Mouse (Mus musculus) adrenal gland, postnatal 36 days (tissue): ENCODE measurements around the gene Atp6v1f. TPM values are rescaled to one million over a fixed set of nuclear protein-coding genes. Genes with fewer than 3 reads are reported as not detected.
A peak's percentile ranks its signal among the peaks of the same experiment; 100 is the strongest.

ENCODE experiments used
- DNase-seq, 2 experiments: peaks; one replicate each; pipeline ENCODE4 v3.0.0; 2021; ENCODE audit warnings: mixed read lengths in 1 of 2
- long read RNA-seq, 2 experiments: library from polyadenylated mRNA; stranded (forward); transcript quantifications; one replicate each; pipeline ENCODE4 v2.0.0; 2021; ENCODE audit warnings: borderline sequencing depth in 2 of 2
- total RNA-seq, 2 experiments: library from RNA; stranded (reverse); gene quantifications; 2 replicates each; pipeline ENCODE4 v1.2.3; 2021

The Atp6v1f gene
- total RNA-seq = 100 to 1,000 TPM; 205 to 224 TPM
- long read RNA-seq, experiment 1, transcript Atp6v1f-201 (2 exons, 703 nt) = major isoform, 243 of 246 reads
- long read RNA-seq, experiment 1, partial matches to known transcripts = 2 of 246 reads
- long read RNA-seq, experiment 1, other reads (novel, unspliced or antisense) = 1 of 246 reads
- long read RNA-seq, experiment 2, transcript Atp6v1f-201 (2 exons, 703 nt) = major isoform, 101 of 105 reads
- long read RNA-seq, experiment 2, partial matches to known transcripts = 3 of 105 reads
- long read RNA-seq, experiment 2, other reads (novel, unspliced or antisense) = 1 of 105 reads

DNA sequence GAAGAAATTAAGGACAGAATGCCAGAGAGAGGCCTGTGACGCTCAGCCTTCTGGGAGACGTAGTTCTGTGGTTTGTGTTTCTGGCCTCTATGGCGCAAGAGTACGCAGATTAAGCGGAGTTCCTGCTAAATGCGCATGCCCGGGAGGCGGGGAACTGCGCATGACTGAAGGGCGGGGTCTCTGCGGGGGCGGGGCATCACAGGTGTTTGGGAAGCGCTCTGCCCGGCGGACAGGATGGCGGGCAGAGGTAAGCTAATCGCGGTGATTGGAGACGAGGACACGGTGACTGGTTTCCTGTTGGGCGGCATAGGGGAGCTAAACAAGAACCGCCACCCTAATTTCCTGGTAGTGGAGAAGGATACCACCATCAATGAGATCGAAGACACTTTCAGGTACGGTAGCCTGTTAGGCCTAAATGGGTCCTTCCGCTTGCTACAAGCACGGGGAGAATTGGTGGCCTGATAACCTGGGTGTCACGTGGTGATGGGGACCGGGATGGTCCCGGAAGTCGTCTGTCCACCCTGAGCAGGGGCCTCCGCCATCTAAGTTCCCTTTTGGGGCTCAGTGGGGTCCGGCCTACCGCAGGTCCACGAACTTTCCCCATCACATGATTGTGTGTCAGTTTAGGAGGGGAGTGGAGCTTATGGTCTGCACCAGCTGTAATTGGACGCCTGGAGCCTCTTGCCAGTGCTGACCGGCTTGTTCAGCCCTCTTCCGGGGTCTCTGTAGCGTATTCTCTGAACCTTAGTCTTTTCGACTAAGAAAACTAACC lies at the start of gene Atp6v1f:
Gene Atp6v1f, plus strand, starts transcription at position 136 of the 772 bp plus-strand sequence.
- peak; percentile 92 to 94 for DNase-seq

DNA sequence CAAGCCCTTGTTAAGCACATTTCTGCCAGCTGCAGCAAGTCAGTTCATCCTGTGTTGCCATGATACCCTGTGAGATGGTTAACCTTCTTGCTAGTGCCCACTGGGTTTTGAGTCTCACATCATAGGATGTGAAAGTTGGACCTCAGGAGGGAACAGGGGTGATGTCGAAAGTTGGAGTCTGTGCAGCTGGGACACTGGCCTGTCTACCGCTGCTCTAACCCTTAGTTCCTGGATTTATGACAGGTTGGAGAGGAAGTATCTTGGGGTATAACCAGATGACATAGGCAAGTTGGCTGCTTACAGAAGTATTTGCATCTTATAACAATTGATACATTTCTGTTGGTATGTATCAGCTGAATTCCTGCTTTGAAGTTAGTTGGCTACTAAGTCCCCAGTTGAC lies 46.9 kb upstream of the Atp6v1f start:
- no peak for DNase-seq

DNA sequence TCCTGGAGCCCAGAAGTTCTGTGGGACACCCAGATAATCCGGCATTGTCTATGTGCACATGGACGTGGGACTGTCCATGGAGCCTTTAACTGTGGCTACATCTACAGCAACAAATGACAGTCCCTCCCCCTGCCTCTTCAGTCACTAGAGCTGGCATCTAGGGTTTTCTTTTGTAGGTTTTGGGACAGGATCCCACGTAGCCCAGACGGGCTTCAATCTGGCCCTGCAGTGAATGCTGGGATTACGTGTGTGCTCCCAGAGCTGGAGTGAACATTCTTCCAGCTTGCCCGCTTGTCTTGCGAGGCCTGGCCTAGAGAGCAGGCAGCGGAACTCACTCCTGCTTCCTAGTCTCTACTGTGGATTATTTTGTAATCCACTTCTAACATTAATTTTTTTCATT lies 42.4 kb upstream of the Atp6v1f start:
- DNase-seq = no peak

DNA sequence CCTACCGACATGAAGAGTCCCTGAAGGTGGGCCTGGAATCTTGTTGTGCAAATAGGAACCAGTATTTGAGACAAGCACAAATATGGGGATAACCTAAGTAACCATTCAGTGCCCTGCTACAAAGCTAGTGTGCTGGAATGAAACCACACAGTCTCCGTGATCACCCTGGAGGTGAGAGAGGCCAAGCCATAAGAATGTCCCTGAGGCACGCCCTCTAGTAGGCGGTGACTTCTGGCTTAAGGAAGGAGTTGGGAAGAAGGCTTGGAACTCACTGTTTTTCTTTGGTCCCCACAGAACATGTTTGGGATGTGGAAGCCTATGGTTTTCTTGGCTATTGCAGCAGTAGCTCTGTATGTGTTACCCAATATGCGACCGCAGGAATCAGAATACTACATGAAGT lies 41.2 kb upstream of the Atp6v1f start:
- DNase-seq = no peak

DNA sequence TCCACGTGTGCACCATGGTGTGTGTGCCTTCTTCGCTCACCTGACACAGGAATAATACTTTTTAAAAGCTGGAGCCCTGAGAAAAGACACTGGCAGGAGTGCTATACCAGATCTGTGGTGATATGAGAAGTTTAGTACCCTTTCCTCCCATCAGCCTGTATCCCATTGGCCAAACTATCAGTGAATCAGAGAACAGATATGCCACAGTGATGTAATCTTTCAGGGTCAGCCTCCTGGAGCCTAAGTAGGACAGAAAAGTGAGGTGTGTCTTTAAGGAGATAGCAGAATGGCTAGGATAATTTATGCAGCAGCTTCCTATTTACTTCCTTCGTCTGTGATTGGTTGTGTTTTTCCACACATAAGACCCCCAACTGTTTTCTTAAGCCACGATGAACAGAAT lies 39.3 kb upstream of the Atp6v1f start:
- peak in 1 of 2 experiments; percentile 20 for DNase-seq

DNA sequence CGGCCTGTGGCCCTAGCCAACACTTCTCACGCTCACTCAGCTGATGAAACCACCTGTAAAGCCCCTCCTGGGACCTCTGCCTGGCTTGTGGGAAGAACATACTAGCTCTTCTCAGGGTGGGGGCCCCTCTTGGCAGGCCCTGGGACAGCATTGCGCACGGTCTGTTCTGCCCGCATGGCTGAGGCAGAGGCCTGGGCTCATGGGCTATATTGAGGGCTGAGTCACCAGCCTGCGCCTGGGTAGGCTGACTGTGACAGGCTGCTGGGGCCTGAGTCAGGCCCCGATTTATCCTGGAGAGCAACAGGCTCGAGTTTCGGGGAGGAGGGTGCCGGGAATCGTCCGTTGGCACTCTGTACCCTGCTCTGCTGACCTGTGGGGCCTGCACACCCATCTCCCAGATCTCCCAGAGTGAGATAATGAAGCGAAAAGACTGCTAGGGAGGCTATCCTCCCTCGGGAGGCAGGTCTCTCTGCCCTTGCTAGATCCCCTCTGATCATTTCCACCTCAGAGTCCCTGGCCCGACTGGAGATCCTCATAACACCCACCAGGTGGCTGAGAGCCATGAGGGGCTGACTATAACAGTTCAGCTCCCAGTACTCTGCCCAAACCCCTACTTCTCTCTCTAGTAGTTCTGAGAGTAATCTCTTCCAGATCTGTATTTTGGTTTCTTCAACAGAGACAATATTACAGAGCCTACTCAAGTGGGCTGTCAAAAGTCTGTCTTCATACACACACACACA lies 36.7 kb upstream of the Atp6v1f start:
- no peak for DNase-seq

DNA sequence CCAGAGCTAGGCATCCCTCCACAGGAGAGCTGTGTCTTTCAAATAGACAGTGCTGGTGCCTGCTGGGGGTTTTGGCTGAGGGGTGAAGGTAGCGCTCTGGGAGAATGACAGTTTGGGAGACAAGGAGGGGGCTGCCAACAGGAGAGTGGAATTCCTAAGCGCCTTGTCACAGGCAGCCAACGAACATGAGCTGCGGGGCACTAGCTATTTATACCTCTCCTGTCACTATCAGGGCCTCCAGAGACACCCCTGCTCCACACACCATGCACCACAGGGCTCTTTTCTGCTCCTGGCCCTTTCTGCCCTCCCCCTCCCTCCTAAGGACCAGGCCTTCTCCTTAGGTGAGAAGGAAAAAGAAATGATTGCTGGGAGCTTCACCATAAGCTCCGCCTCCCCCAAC lies 36.0 kb upstream of the Atp6v1f start:
- DNase-seq = no peak

DNA sequence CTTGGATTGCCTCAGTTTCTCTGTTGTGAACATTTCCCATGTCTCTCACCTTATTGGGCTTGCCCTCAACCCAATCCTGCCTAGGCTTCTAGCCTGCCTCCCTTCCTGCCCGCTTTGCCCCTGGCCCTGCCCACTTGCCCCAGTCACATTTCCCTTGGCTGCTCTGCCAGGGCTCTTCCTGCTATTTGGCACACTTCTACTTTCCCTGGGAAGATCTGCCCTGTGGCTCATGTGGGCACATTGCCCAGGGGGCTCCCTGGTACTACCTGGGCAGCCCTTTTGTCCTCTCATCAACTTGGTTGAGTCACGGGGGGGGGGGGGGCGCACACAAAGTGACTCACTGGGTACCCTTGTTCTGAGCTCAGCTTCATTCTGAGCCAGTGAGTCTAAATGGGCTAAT lies 35.4 kb upstream of the Atp6v1f start:
- no peak for DNase-seq

DNA sequence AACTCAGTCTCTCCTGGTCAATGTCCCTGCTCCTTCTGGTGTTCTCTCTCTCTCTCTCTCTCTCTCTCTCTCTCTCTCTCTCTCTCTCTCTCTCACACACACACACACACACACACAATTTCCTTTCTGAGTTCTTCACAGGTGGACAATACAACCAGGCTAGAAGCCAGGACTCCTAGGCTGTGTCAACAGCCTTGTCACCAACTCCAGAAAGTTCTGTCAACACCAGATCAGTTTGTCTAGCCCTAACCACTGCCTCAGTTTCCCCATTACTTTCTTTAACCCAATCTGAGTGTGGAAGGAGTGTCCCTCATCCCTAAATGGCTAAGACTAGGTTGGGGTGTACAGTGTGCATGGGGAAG lies 34.9 kb upstream of the Atp6v1f start:
- no peak for DNase-seq

DNA sequence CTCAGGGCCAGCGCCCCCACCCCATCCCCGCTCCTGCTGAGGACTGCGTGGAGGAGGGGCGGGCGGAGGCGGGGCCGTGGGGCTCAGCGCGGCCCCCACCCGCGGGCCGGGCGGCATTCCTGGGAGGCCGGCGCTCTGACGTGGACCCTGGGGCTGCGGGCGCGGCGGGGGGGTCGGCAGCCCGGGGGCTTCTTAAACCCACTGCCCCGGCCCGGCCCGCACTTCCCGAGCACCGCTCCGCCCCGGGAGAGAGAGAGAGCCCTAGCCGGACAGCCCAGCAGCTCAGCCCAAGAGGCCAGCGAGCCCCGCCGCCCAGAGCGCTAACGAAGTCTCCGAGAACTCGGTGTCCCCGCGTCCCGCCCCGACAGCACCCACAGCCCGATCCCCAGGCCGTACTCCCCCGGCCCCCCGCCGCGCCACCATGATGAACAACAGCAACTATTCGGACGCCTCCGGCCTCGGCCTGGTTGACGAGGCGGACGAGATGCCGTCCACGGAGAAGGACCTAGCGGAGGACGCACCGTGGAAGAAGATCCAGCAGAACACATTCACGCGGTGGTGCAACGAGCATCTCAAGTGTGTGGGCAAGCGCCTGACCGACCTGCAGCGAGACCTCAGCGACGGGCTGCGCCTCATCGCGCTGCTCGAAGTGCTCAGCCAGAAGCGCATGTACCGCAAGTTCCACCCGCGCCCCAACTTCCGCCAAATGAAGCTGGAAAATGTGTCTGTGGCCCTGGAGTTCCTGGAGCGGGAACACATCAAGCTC lies 34.3 kb upstream of the Atp6v1f start, which contains the start of gene Flnc:
Gene Flnc, plus strand, starts transcription at position 219 of the 766 bp plus-strand sequence.
- peak; percentile 35 to 46 for DNase-seq

DNA sequence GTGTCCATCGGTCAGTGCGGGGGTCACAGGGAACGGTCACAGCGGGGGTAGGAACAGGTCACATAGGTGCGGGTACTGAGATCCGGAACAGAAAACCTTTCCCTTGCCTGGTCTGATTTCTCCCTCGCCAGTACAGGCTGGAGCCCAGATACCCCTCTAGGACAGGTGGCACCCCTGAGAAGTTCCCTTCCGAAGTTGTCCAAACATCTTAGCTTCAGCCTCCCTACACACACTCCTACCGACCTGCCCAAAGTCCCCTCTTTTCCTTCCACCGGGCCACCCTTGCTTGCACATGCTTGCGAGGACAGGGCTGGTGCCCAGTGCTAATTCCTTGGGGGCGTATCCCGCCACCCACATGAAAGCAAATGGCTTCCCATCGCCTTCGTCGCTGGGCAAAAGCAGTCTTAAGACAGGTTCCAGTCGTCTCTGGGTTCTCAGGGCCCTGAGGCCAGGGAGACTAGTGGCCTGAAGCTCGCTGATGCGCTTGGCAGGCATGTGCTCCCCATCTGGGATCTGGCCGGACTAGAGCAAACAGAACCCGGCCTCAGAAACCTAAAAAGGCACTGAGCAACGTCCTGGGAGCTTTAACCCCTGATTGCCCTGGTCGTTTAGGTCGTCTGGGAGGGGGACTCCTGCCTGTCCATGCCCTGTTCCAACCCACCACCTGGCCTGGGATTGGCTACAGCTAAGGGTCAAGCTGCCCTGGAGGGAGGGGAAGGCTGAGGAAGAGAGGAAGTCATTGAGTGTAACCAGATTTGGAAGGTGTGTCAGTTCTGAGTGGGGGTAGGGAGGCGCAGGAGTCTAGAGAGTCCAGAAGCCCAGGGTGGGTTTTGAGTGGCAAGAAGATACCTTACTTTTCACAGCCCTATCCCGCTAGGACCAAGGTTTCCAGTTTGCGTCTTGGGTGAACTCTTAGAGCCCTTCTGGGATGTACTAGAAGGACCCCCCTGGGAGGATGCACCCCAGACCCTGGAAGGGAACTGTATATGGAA lies 33.4 kb upstream of the Atp6v1f start:
- no peak for DNase-seq

DNA sequence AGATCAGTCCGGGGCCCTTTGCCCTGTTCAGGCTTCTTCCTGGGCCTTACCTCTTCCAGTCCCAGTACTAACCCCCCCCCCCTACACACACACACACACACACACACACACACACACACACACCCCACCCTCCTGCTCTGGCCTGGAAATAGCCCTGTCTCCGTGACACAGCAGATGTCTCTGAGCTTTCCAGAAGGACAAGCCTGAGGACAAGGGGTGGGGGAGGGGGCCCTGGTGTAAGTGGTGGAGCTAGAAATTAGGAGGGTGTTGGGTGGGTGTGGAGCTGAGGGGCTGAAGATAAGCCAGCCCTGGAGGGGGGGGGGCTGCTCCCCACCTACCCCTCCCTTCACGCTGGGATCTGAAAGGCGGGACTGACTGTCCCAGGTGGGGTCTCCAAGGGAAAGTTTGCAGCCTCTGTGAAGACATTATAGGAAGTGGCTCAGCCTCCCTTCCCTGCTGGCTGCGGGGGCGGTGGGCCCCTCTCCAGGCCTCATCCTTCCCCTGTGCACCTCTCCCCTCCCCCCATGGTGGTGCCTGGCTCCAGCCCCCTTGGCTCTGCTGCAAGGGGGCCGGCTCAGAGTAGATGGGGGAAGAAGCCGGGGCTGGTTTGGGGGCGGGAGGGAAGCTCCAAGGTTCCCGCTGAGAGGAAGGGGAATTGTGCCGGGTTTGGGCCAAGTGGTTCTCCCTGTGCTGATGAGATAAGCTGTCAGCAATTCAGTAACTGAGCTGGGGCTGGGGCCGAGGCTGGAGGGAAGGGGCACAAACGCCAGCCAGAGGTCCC lies 32.4 kb upstream of the Atp6v1f start:
- DNase-seq = no peak

DNA sequence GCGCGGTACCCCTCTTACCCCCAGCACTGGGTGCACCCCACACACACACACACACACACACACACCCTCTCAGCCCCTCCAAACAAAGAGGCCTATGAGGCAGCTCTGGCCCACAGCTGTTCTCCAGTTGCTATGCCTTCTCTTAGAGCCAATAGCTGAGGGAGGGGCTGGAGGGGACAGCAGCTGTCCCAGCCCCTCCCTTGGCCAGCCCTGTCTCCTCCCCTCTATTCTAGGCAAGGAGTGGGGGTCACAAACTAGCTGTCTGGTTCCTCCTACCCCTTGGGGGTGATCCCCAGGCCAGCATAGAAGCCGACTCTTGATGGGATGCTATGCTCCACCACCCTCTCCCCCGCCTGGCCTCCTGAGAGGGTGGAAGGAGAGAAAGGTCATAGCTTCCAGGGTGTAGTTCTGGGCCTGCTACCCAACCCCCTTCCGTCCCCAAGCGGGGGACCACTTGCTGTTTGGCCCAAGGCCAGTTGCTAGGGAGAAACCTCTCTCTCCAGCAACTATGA lies 31.5 kb upstream of the Atp6v1f start:
- no peak for DNase-seq

DNA sequence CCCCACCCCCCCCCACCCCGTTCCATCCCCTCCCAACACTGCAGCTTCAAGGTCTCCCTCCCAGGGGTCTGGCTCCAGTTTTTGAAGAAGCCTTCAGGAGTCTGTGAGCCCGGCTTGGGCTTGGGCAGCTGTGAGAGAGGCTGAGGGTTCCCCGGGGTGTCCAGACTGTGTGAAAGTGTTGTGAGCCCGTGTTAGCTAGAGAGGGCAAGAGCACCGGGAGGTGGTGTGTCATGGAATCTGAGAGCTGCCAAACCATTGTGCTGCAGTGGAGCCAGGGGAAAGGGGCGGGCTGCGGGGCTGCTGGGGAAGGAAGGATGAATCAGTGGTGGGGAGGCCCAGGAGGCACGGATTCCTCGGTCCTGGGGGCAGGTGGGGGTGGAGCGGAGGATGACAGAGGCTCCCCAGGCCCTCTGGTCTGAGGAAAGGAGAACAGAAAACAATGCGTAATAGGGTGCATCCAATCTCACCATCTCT lies 31.0 kb upstream of the Atp6v1f start:
- peak; percentile 20 to 50 for DNase-seq

DNA sequence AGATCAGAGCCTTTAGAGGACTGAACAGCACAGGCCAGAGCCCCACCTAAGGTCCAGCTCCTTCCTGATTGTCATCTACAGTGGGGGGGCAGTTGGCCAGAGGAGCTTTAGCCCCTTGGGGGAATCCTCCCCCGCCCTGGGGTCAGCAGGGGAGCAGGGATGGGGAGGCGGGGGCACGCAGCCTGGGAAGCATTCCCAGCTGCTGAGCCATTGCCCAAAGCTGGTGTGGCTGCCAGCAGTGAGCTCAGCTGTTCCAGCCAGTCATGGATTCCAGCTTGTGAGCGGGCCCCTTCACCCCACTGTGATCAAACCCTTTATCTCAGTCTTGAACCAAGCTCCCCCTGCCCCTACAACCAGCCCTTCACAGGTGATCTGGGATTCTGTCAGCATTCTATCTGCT lies 28.3 kb upstream of the Atp6v1f start:
- no peak for DNase-seq

DNA sequence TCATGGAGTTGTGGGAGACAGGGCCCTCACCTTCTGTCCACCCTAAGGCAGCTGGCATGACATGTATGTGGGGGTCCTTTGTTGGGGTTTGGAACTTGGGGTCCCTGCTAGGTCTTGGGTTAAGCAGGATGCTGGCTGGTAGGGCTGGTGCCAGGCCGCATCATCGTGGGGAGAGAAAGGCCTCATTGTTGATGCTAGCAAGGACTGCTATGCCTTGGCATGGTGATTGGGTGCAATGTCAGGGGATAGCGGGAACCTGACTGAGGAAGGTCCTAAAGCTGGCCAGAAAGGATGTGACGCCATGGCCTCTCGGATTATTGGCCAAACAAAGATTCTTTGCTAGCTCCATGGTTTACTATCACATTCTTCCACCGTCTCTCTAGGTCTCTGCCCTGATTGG lies 27.7 kb upstream of the Atp6v1f start:
- no peak for DNase-seq

DNA sequence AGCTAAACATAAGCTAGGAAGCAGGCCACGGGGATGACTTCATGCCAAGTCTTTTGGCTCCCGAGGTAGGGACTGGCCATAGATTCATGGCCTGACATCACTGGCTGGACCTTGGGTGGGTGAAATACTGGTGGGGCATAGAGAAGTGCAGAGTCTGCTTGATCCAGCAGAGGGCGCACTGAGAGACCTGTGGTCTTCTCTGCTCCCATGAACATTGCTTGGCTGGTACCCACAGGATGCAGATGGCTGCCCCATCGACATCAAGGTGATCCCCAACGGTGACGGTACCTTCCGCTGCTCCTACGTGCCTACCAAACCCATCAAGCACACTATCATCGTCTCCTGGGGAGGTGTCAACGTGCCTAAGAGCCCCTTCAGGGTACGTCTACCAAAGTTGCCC lies 22.7 kb upstream of the Atp6v1f start:
- DNase-seq = peak; percentile 54 to 66

DNA sequence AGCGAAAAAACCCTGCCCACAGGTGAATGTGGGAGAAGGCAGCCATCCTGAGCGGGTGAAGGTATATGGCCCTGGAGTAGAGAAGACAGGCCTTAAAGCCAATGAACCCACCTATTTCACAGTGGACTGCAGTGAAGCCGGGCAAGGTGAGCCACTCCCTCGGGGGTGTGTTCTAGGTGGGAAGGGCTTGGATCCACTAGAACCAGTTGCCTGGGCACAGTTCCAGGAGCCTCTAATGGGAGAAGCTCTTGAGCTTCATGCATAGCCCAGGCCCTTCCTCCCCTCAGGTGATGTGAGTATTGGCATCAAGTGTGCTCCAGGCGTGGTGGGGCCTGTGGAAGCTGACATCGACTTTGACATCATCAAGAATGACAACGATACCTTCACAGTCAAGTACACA lies 22.2 kb upstream of the Atp6v1f start:
- no peak for DNase-seq

DNA sequence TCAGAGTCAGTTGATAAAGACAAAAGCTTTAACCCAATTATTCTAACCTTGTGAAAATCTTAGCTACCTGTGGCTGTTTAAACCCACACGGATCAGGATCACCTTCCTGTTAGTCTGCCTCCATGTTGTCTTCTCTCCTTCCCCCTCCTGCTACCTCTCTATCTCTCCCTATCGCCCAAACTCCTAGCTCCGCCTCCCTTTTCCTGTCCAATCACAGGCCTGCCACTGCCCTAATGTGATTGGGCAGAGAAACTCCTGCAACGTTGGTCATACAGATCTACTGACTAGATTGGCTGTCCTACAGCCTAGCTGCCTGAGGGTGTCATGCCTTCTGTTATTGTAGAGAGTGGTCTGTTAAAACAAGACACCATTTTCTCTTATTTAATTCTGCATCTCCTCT lies 17.7 kb upstream of the Atp6v1f start:
- no peak for DNase-seq

DNA sequence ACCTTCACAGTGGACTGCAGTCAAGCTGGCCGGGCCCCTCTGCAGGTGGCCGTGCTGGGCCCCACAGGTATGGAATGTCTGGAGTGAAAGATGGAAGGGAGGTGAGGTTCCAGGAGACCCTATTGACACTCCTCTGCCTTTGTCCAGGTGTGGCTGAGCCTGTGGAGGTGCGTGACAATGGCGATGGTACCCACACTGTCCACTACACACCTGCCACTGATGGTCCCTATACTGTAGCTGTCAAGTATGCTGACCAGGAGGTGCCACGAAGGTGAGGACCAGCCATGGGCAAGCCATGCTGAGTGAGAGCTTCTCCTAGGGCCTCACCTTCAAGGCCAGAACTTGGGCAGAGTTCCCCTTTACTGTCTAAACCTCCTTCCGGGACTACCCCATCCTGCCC lies 16.9 kb upstream of the Atp6v1f start:
- no peak for DNase-seq
